Comparison of ENCODE assay signal across 16 mouse cellular contexts in genomic region chr1:166283451-166283850, GRCm38 (mm10). TPM values are rescaled to one million over a fixed set of nuclear protein-coding genes. Genes with fewer than 3 reads are reported as not detected.
A peak's percentile ranks its signal among the peaks of the same experiment; 100 is the strongest.
DNase-seq lines count a peak whose midpoint lies in the region; ATAC-seq lines count a peak whose summit lies in the region.
"Had no signal": no experiment of that assay in that cellular context is flagged by ENCODE, and none has a peak within 500 bp of the region (broad histone marks: within the 10 kb centered on the region; RNA-seq: fewer than 3 reads in every experiment).

No protein-coding gene starts in this region.

- no peaks in the 10 kb centered on the region for H3K27me3 ChIP-seq in neural tube, embryonic 11.5 days (ENCODE audit: control insufficient read depth, insufficient read depth, low read length)
- H3K27me3 ChIP-seq in forebrain, embryonic 16.5 days (replicated peaks; ENCODE audit: control insufficient read depth, insufficient read depth, low read length): no peaks in the 10 kb centered on the region
- H3K27me3 ChIP-seq in midbrain, embryonic 11.5 days (ENCODE audit: control insufficient read depth, insufficient read depth, low read length): no peaks in the 10 kb centered on the region
- H3K27me3 ChIP-seq: intestine, embryonic 15.5 days had no signal

- H3K4me2 ChIP-seq in neural tube, embryonic 11.5 days (ENCODE audit: low read depth): no peak overlapping the region; the same call in 1 of the 2 replicates
- no peak overlapping the region for H3K4me2 ChIP-seq in forebrain, embryonic 16.5 days (ENCODE audit: low read length)
- peak overlapping the region; percentile 23; the same call in 1 of the 2 replicates for H3K4me2 ChIP-seq in midbrain, embryonic 11.5 days

- WGBS in neural tube, embryonic 11.5 days: 80% methylated on average over 6 of the region's 6 CpGs
- 37% methylated on average over 6 of the region's 6 CpGs for WGBS in forebrain, embryonic 16.5 days
- 41% methylated on average over 6 of the region's 6 CpGs for WGBS in midbrain, embryonic 11.5 days

- no peaks in the 10 kb centered on the region for H3K9me3 ChIP-seq in neural tube, embryonic 11.5 days (ENCODE audit: control insufficient read depth, low read length)
- no peaks in the 10 kb centered on the region for H3K9me3 ChIP-seq in forebrain, embryonic 16.5 days (ENCODE audit: control insufficient read depth, low read length)
- H3K9me3 ChIP-seq in midbrain, embryonic 11.5 days (ENCODE audit: control insufficient read depth, low read length): no peaks in the 10 kb centered on the region
- H3K9me3 ChIP-seq: G1E; intestine, embryonic 15.5 days had no signal

- no peak for DNase-seq in neural tube, embryonic 11.5 days (ENCODE audit: low spot score)
- DNase-seq in neural tube, embryonic 10.5 days (ENCODE audit: extremely low spot score, low spot score): no peak
- DNase-seq in midbrain, embryonic 11.5 days (ENCODE audit: low spot score, missing footprints): peak; percentile 93
- DNase-seq in thymus, postnatal 4 days: no peak
- DNase-seq in frontal cortex, adult 2 months (ENCODE audit: extremely low spot score in 1 of 2, low spot score in 1 of 2): no peak
- no peak for DNase-seq in cerebellum, adult 11 months
- DNase-seq: adrenal gland, postnatal 10 days; cerebellum, adult 9-10 months; heart, postnatal 14 days; liver; lung, adult 18-20 months; lung, postnatal 36 days; right cerebral cortex, postnatal 14 days had no signal

- H3K36me3 ChIP-seq in neural tube, embryonic 11.5 days (ENCODE audit: control insufficient read depth, insufficient read depth, low read length): no peaks in the 10 kb centered on the region
- no peaks in the 10 kb centered on the region for H3K36me3 ChIP-seq in forebrain, embryonic 16.5 days (ENCODE audit: control insufficient read depth, insufficient read depth)
- no peaks in the 10 kb centered on the region for H3K36me3 ChIP-seq in midbrain, embryonic 11.5 days (ENCODE audit: control insufficient read depth, insufficient read depth, low read length)
- H3K36me3 ChIP-seq: G1E; intestine, embryonic 15.5 days had no signal

- peak overlapping the region; percentile 93 for H3K27ac ChIP-seq in neural tube, embryonic 11.5 days (ENCODE audit: low read depth, low read length)
- H3K27ac ChIP-seq in forebrain, embryonic 16.5 days (ENCODE audit: low read length): peak overlapping the region; percentile 58; the same call in 1 of the 2 replicates
- peak overlapping the region; percentile 97 for H3K27ac ChIP-seq in midbrain, embryonic 11.5 days (ENCODE audit: low read depth, low read length)
- H3K27ac ChIP-seq: intestine, embryonic 15.5 days had no signal

- H3K4me1 ChIP-seq in neural tube, embryonic 11.5 days (ENCODE audit: control insufficient read depth, insufficient read depth, low read length): peaks cover 51% of the 10 kb centered on the region
- H3K4me1 ChIP-seq in forebrain, embryonic 16.5 days (replicated peaks; ENCODE audit: control insufficient read depth, insufficient read depth, low read length): peaks cover 62% of the 10 kb centered on the region
- H3K4me1 ChIP-seq in midbrain, embryonic 11.5 days (ENCODE audit: control insufficient read depth, insufficient read depth, low read length): peaks cover 87% of the 10 kb centered on the region

- H3K4me3 ChIP-seq in neural tube, embryonic 11.5 days (ENCODE audit: low read depth, low read length): no peak overlapping the region
- no peak overlapping the region for H3K4me3 ChIP-seq in forebrain, embryonic 16.5 days (replicated peaks; ENCODE audit: low read length)
- H3K4me3 ChIP-seq in midbrain, embryonic 11.5 days (ENCODE audit: low read depth, low read length): no peak overlapping the region

- no peak for ATAC-seq in neural tube, embryonic 11.5 days (ENCODE audit: insufficient read depth, low FRiP score, low TSS enrichment)
- ATAC-seq in forebrain, embryonic 16.5 days: no peak
- ATAC-seq in midbrain, embryonic 11.5 days (ENCODE audit: low FRiP score): no peak

- no peak overlapping the region for H3K9ac ChIP-seq in neural tube, embryonic 11.5 days (ENCODE audit: low read length)
- H3K9ac ChIP-seq in forebrain, embryonic 16.5 days (replicated peaks; ENCODE audit: low read depth, low read length): no peak overlapping the region
- H3K9ac ChIP-seq in midbrain, embryonic 11.5 days (ENCODE audit: low read length): no peak overlapping the region; the same call in 1 of the 2 replicates
- H3K9ac ChIP-seq: intestine, embryonic 15.5 days had no signal

RNA-seq across cellular contexts. Expression of gene Ildr2, which starts 29.5 kb away (rescaled TPM):
- polyA plus RNA-seq in neural tube, embryonic 11.5 days (2014; fragmentation: Nextera tagmentation; extraction: Ambion mirVana): 4.6 and 5.1 TPM in 2 replicates
- 2.9 and 3.2 TPM in 2 replicates for polyA plus RNA-seq in forebrain, embryonic 16.5 days (2015; fragmentation: Nextera tagmentation; extraction: Ambion mirVana)
- polyA plus RNA-seq in midbrain, embryonic 11.5 days (2014; fragmentation: Nextera tagmentation; extraction: Ambion mirVana): 12.2 and 12.8 TPM in 2 replicates
- 35.0 and 37.6 TPM in 2 replicates for polyA plus RNA-seq in frontal cortex, adult 2 months (2012; rRNA removed)
- polyA plus RNA-seq: G1E had no signal

RNA-seq across cellular contexts. Expression of gene Mael, which starts 44.9 kb away (rescaled TPM):
- polyA plus RNA-seq in neural tube, embryonic 11.5 days (2014; fragmentation: Nextera tagmentation; extraction: Ambion mirVana): not detected in 2 replicates
- not detected in 2 replicates for polyA plus RNA-seq in forebrain, embryonic 16.5 days (2015; fragmentation: Nextera tagmentation; extraction: Ambion mirVana)
- 0.08 TPM in 1 of 2 replicates, not detected in the other for polyA plus RNA-seq in midbrain, embryonic 11.5 days (2014; fragmentation: Nextera tagmentation; extraction: Ambion mirVana)
- polyA plus RNA-seq in frontal cortex, adult 2 months (2012; rRNA removed): 0.12 TPM in 1 of 2 replicates, not detected in the other
- polyA plus RNA-seq: G1E; intestine, embryonic 15.5 days had no signal
